In genomic region chr5:29736942-29737341, GRCm38 (mm10) we compare ENCODE assay signal across 8 mouse cellular contexts. TPM values are rescaled to one million over a fixed set of nuclear protein-coding genes. Genes with fewer than 3 reads are reported as not detected.
DNase-seq lines count a peak whose midpoint lies in the region; ATAC-seq lines count a peak whose summit lies in the region.
"Had no signal": no experiment of that assay in that cellular context is flagged by ENCODE, and none has a peak within 500 bp of the region (broad histone marks: within the 10 kb centered on the region; RNA-seq: fewer than 3 reads in every experiment).

No protein-coding gene starts in this region.

- H3K27ac ChIP-seq in forebrain, embryonic 10.5 days: peak overlapping the region; percentile 93; the same call in 1 of the 2 replicates
- peak overlapping the region; percentile 45; the same call in 1 of the 2 replicates for H3K27ac ChIP-seq in liver, embryonic 12.5 days

- peak; percentile 4 for DNase-seq in thymus, postnatal 0 days (ENCODE audit: low spot score)
- DNase-seq in thymus, postnatal 25 days: no peak
- DNase-seq in forebrain, embryonic 10.5 days (ENCODE audit: extremely low spot score, low spot score): no peak
- DNase-seq in right cerebral cortex, adult 18-20 months: no peak
- no peak for DNase-seq in spleen, postnatal 10 days (ENCODE audit: low spot score in 2 of 2)
- no peak for DNase-seq in layer of hippocampus, postnatal 10 days (ENCODE audit: low spot score in 2 of 2)

- peaks cover 6% of the 10 kb centered on the region for H3K36me3 ChIP-seq in forebrain, embryonic 10.5 days (replicated peaks)
- H3K36me3 ChIP-seq in liver, embryonic 12.5 days: peaks cover 7% of the 10 kb centered on the region

- 74% methylated on average over 9 of the region's 9 CpGs for WGBS in forebrain, embryonic 10.5 days
- 31% methylated on average over 9 of the region's 9 CpGs for WGBS in liver, embryonic 12.5 days (ENCODE audit: insufficient replicate concordance)

- H3K9ac ChIP-seq in liver, embryonic 12.5 days: peak overlapping the region; percentile 88

- peaks cover 33% of the 10 kb centered on the region for H3K4me1 ChIP-seq in forebrain, embryonic 10.5 days
- H3K4me1 ChIP-seq in liver, embryonic 12.5 days: peaks cover 51% of the 10 kb centered on the region

- peak overlapping the region; percentile 98 for H3K4me3 ChIP-seq in forebrain, embryonic 10.5 days
- peak overlapping the region; percentile 79 for H3K4me3 ChIP-seq in liver, embryonic 12.5 days

- H3K9me3 ChIP-seq in forebrain, embryonic 10.5 days: no peaks in the 10 kb centered on the region
- H3K9me3 ChIP-seq in liver, embryonic 12.5 days (replicated peaks): no peaks in the 10 kb centered on the region

- peak overlapping the region; percentile 77 for H3K4me2 ChIP-seq in liver, embryonic 12.5 days

- no peak for ATAC-seq in liver, embryonic 12.5 days

- H3K27me3 ChIP-seq in forebrain, embryonic 10.5 days (ENCODE audit: poor library complexity, severe bottlenecking): no peaks in the 10 kb centered on the region
- no peaks in the 10 kb centered on the region for H3K27me3 ChIP-seq in liver, embryonic 12.5 days (replicated peaks)

RNA-seq across cellular contexts. Expression of gene Gm5129, which starts 1.2 kb away (rescaled TPM):
- polyA plus RNA-seq in thymus, postnatal 0 days (2015; fragmentation: Nextera tagmentation; extraction: Ambion mirVana): not detected in 2 replicates
- polyA plus RNA-seq in forebrain, embryonic 10.5 days (2016; fragmentation: Nextera tagmentation; extraction: Ambion mirVana): not detected in 2 replicates
- polyA plus RNA-seq in liver, embryonic 12.5 days (2016; fragmentation: Nextera tagmentation; extraction: Ambion mirVana): not detected in 2 replicates
- not detected for total RNA-seq in layer of hippocampus, postnatal 10 days (2021)
- polyA plus RNA-seq: large intestine, adult 2 months had no signal

RNA-seq across cellular contexts. Expression of gene Dnajb6, which starts 1.5 kb away (rescaled TPM):
- polyA plus RNA-seq in thymus, postnatal 0 days (2015; fragmentation: Nextera tagmentation; extraction: Ambion mirVana): 179 and 189 TPM in 2 replicates
- 175 and 181 TPM in 2 replicates for polyA plus RNA-seq in forebrain, embryonic 10.5 days (2016; fragmentation: Nextera tagmentation; extraction: Ambion mirVana)
- 104 and 112 TPM in 2 replicates for polyA plus RNA-seq in liver, embryonic 12.5 days (2016; fragmentation: Nextera tagmentation; extraction: Ambion mirVana)
- 100 to 1,000 TPM; 172 to 180 TPM for total RNA-seq in layer of hippocampus, postnatal 10 days (2021)
